Mouse (Mus musculus) ovary, postnatal 14 days (tissue): ENCODE measurements around the gene Suclg2.

Source experiments
- DNase-seq: peaks from one replicate; pipeline ENCODE4 v3.0.0; 2022; ENCODE audit warnings: low spot score

Suclg2 gene

DNA sequence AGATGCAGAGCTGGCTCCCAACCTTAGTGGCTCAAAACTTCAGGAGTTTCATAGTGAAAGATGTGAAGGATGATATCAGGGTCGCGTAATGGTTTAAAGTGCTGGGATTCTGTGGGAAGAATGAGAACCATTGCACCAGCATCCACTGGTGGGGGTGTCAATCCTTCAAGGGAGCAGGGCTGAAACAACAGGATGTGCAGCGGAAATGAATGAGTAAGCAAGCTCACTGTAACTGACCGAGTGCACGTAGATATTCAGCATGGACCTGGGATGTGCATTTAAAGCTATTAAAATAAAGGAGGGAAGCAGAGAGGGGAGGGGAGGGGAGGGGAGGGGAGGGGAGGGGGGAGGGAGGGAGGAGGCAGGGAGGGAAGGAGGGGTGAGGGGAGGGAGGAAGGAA is 18.4 kb downstream of the Suclg2 start:
- no peak for DNase-seq

- no peak for DNase-seq
Observed at GRCm38 (mm10) chr6:95699326-95699725, 19.3 kb downstream of the Suclg2 start.

DNA sequence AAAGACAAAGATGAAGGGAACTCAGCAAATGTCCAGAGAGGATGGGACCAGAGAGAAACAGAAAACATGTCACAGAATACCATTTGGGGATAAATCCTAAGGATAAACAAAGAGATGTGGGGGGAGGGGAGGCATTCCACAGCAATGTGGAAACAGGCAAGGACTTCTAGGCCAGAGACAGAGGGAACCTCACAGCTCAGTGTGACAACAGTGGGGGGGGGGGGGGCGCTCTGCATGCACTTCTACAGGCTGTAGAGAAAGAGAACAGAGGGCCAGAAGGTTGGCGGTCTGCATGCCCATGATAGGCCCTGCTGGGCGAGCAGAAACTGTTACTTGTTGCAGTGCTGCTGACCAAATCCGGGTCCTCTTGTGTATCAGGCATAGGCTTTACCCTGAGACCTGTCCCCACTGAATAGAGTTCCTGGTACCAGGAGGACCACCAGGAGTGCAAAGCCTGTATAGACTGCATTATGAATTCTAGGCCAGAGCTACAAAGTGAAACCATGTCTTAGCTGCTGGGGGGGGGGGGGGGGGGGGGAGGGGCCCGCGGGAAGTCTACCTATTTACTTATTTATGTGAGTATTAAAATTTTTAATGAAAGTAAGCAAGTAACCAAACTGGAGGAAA is 20.0 kb downstream of the Suclg2 start:
- DNase-seq, result no peak

DNA sequence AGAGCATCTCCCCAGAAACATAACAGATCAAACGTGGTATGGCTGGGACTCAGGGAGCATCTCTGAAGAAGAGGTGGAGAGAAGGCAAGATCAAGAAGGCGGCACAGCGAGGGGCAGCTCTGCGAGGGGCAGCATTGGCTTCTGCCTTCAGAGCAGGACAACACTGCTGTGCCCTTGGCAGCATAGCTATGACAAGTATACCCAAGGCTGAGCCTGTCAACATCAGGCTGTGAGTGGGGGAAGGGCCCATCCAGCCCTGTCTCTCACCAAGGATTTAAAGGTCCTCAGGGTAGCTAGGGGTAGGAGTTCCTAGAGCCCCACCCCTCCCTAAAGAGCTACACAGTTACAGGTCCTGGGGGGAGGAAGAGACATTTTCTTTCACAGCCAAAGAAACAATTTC is 23.7 kb downstream of the Suclg2 start:
- DNase-seq, result no peak

DNA sequence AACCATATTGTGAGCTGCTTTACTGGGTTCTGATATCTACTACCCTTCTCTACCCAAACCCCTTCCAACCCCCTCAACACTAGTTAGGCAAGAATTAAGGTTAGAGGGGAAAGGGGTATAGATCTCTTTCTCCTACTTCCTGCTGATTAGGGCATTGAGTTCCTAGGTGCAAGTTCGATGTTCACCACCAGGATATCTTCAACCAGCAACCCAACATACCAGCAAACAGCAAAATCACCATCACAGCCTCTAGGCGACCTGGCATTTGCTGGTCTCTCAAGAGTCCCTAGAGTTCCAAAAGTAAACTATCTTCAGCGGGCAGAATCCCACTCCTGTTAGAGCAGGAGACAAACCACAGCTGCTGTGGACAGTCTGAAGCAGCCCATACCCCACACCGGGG is 33.4 kb downstream of the Suclg2 start:
- DNase-seq, result no peak

- DNase-seq, result no peak
Observed at GRCm38 (mm10) chr6:95679718-95680117, 38.9 kb downstream of the Suclg2 start.

DNA sequence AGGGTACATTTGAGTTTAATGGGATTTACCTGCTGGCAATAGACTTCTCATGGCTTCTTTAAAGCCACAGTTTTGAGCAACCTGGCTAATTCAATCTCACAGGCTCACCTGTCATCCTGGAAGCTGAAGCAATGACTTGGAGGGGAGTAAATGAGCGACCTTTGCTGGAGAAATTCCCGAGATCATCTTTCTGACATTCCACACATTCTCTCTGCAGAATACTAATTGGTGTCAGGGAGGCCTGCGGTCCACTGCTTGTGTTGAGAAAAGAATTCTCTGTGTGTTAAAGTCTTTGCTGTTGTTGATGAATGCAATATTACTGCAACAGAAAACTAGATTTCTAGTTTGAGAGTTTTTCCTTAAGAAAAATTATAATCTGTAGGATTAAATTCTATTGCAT is 39.3 kb downstream of the Suclg2 start:
- DNase-seq, result no peak

DNA sequence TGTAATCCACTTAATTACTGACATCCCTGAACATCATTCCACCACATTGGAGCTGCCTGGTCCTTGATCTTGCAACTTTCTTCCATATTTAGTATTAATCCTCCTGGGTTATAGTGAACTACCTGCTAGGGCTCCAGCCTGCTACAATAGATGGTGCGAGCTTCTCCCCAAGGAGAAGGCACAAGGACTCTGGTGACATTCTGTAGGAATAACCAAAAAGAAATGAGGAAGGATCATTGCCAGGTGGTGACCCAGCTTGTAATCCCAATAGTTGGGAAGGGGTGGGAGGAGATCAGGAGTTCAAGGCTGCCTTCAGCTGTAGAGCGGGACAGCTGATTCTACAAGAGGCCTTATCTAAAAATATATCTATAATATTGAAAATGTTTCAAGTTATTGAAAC is 41.6 kb downstream of the Suclg2 start:
- no peak for DNase-seq

- DNase-seq, result no peak
Observed at GRCm38 (mm10) chr6:95676439-95676838, 42.2 kb downstream of the Suclg2 start.

GRCm38 (mm10) chr6:95675059-95675705 is 43.4 kb downstream of the Suclg2 start:
- no peak for DNase-seq

DNA sequence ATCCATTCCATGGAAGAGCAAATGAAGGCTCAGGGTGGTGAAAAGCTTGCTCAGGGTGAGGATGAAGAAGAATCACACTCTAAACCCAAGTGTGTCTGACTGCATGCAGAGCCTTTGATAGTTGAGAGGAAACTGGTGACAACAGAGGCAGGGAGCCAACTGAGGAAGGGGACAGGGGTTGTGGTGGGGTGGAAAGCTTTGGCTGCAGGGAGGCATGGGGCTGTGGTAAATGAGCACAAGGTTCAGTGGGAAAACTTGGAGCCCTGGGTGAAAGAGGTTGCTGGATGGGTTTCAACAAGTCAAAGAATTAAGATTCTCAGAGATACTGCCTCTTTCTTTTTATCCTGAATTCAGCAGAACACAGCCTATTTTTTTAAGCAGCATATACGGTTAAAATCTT is 43.9 kb downstream of the Suclg2 start:
- no peak for DNase-seq

DNA sequence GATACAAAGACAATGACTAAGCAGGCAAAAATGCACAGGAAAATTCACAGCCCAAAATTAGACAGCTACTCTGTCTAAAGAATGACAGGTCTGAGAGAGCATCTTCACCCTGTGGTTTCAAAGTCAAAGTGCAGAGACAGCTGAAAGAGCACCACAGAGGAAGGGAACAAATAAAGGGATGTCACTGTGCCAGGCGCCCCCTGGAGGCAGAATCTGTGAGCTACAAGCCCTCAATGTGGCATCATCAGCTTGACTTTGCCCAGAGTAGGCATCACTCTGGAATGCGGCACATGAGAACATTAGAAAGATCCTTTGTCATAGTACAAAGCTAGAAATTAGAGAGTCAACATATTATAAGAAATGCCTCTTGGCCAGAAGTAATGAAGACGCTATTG is 49.3 kb downstream of the Suclg2 start:
- no peak for DNase-seq

DNA sequence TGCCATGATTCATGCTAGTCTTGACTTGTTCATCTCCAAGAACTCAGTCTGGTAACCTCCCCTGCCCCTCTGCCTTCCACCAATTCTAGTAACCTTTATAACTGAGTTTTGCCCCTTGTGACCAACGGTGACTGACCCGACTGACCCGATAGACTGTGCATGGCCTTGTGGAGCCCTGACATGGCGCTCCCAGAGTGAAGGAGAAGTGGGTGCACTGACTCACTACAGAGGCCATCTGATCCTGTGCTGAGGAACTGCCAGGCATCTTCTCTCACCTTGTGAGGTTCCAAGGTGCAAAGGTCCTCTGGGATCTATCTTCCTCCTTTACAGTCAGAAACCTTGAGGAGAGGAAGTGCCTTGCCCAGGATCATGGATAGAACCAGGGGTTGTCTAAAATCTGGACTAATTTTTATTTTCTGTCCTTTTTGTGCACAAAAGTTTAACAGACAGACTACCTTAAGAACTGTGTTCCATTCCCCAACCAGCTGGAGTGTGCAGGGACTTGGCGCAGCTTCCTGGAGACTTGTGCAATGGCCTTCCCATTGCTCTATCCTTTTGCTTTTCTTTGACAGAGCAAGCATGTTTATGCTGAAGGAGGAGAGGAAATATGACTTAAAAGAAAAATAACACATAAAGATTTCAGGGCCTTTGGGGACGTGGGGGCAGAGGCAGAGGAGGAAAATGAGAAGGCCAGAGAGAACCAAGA is 49.8 kb downstream of the Suclg2 start:
- DNase-seq, result no peak

GRCm38 (mm10) chr6:95657671-95658070 is 60.9 kb downstream of the Suclg2 start:
- no peak for DNase-seq

- no peak for DNase-seq
Observed at GRCm38 (mm10) chr6:95653662-95654061, 64.9 kb downstream of the Suclg2 start.

GRCm38 (mm10) chr6:95652774-95653173 is 65.8 kb downstream of the Suclg2 start:
- DNase-seq, result no peak

GRCm38 (mm10) chr6:95651391-95651876 is 67.2 kb downstream of the Suclg2 start:
- no peak for DNase-seq

DNA sequence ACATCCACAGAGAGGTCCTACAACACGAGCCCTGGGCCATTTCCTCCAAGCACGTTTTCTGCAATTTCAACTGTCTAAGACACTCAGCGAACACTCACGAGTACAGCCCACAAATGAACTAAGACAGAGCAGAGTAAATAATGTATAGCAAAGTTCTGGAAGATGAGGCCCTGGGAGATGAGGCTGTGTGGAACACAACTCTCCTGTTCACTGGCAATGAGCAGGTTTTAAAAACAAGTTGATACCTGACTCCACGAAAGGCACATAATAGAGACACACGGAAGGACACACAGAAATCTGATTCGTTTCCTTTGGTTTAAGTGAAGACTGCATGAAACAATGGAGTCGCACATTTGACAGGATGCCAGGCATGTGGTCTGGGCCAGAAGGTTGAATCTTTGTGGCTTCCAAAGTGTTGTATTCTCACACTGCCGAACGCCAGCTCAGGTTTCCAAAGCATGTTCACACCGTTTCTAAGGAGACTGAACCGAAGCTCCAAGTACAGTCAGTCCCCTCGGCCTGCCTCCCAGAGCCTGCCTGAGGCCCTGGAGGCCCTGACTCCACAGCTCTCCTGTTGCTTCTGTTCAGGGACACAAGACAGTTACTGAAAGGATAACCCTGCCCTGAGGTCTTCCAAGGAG is 68.4 kb downstream of the Suclg2 start:
- DNase-seq, result no peak

- no peak for DNase-seq
Observed at GRCm38 (mm10) chr6:95649123-95649663, 69.4 kb downstream of the Suclg2 start.

GRCm38 (mm10) chr6:95637416-95637815 is 81.2 kb downstream of the Suclg2 start:
- no peak for DNase-seq

- no peak for DNase-seq
Observed at GRCm38 (mm10) chr6:95635411-95635810, 83.2 kb downstream of the Suclg2 start.

DNA sequence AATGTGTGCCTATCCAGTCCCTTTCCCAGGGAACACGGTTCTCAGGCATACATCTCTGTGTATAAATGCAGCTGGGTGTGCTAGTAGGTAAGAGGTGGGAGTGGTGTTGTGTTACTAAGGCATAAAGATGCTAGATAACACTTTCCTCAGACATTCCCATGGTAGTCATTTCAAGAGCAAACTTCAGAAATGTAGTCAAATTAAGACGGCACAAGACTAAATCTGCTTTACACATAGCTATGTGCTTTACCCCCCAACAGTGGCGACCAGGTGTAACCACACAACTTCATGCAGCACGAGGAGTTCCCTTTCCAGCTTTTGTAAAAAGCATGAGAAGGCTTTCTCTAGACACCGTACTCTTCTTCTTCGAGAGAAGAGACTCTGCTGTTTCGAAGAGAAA is 89.5 kb downstream of the Suclg2 start:
- no peak for DNase-seq

DNA sequence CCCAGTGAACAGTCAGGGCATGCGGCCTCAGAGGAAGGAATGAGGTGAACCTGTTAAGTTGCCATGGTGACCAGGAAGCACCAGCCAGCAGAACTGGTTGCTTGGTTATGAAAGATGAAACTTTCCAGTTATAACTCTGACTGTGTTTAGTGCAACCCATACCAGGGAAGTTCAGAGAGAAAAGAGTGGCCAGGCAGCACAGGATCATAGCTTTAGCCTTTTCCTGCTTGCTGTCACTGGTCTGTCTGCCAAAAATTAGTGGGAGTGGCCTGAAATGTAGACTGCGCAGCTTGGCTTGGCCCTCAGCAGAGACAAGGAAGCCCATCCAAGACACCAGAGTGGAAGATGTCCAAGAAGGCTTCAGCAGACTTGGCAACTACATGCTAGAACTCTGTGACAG is 96.8 kb downstream of the Suclg2 start:
- peak; percentile 32 for DNase-seq
